ENCODE assay signal across 8 mouse cellular contexts in the genomic region with DNA sequence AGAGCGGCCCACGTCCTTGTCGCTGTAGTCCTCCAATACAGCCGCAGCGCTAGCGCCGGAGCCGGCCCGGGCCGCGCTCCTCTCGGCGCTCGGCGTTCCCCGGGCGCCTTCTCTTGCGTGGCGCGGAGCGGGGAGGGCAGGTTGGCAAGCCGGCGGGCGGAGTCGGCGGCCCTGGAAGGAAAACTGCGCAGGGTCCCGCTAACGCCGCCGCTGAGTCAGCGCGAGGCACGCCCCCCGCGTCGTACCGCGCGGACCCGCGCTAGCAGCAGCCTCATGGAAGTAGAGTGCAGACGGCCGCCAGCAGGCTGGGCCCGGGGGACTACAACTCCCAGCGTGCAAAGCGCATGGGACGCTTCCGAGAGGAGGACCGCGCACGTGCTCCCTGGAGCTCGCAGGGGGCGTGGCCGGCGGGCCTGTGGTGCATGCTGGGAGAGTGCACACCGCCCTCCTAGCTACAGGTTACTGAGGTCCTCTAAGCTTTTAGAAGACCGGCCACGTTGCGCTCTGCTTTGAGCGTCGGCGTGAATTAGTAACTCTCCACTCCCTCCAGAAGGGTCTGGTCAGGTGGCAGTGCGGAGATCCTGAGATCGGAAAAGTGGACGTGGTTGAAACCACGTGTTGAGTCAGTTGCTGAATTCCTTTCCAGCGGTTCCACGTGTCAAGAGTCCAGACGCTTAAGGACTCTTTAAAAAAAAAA. TPM values are rescaled to one million over a fixed set of nuclear protein-coding genes. Genes with fewer than 3 reads are reported as not detected.
A peak's percentile ranks its signal among the peaks of the same experiment; 100 is the strongest.
DNase-seq lines count a peak whose midpoint lies in the region; ATAC-seq and TF ChIP-seq lines count a peak whose summit lies in the region.

Xpot (minus strand) TSS at position 147 of the 697 bp plus-strand sequence.

- in situ Hi-C loops in ES-E14 (cut with MboI; ENCODE audit: low sequenced_read_pairs in 2 of 2, unreplicated experiment in 2 of 2), result no loop called here

- H3K4me3 ChIP-seq in ES-E14 (ENCODE audit: insufficient read depth in 1 of 2, low read depth in 1 of 2, low read length in 2 of 2, poor library complexity in 1 of 2, severe bottlenecking in 1 of 2), result peak within 1 kb of the TSS; percentile 64 to 90
- H3K4me3 ChIP-seq in forebrain, embryonic 15.5 days, result peak within 1 kb of the TSS; percentile 94
- peak within 1 kb of the TSS; percentile 99 for H3K4me3 ChIP-seq in lung, adult 2 months (replicated peaks; ENCODE audit: extremely low read depth, low read depth, low read length)

- H3K36me3 ChIP-seq in ES-E14 (ENCODE audit: control insufficient read depth, insufficient read depth, low read length, poor library complexity, severe bottlenecking), result peaks cover under 1% of the 10 kb centered on the region
- H3K36me3 ChIP-seq in forebrain, embryonic 15.5 days, result peaks cover 12% of the 10 kb centered on the region; the same call in 1 of the 2 replicates

- peak; percentile 95 for DNase-seq in ES-E14 (ENCODE audit: low read depth, low spot score)
- DNase-seq in cerebellum, adult 11-12 months, result peak; percentile 98
- DNase-seq in heart, postnatal 25 days (ENCODE audit: low spot score), result peak; percentile 96
- DNase-seq in layer of hippocampus, adult 18-20 months (ENCODE audit: low spot score in 2 of 2), result peak; percentile 98 to 99
- DNase-seq in lung, adult 2 months, result peak; percentile 97
- DNase-seq in thymus, adult 18-20 months, result peak; percentile 97

- ATAC-seq in forebrain, embryonic 15.5 days (replicated peaks), result peak; percentile 100
- ATAC-seq in neutrophil, adult 5-6 weeks (ENCODE audit: extremely low read depth, insufficient number of reproducible peaks, low FRiP score, poor library complexity, severe bottlenecking), result peak; percentile 94

- WGBS in forebrain, embryonic 15.5 days, result under 1% methylated on average over 67 of the region's 70 CpGs
- under 1% methylated on average over 70 of the region's 70 CpGs for WGBS in lung, adult 2 months

- H3K4me1 ChIP-seq in ES-E14 (ENCODE audit: control insufficient read depth in 2 of 2, insufficient read depth in 2 of 2, low read length in 2 of 2, poor library complexity in 1 of 2), result peaks cover 0 to 6% of the 10 kb centered on the region in 2 experiments; a peak in 1 of 4 replicates
- peaks cover 23% of the 10 kb centered on the region for H3K4me1 ChIP-seq in forebrain, embryonic 15.5 days
- no peaks in the 10 kb centered on the region; the same call in none of the 2 replicates for H3K4me1 ChIP-seq in lung, adult 2 months (ENCODE audit: control insufficient read depth, insufficient read depth, low read length)

- H3K4me2 ChIP-seq in forebrain, embryonic 15.5 days (replicated peaks), result peak within 1 kb of the TSS; percentile 67

- no peaks in the 10 kb centered on the region for H3K9me3 ChIP-seq in ES-E14 (ENCODE audit: control insufficient read depth, insufficient read depth, low read depth, low read length)
- H3K9me3 ChIP-seq in forebrain, embryonic 15.5 days, result no peaks in the 10 kb centered on the region

- intact Hi-C loops in heart, postnatal 25 days (cut with DNase I), result loop anchor here (5.0 kb wide), 1 partner anchor 39 kb away; the partner anchor contains the start of gene Tbk1

- H3K9ac ChIP-seq in ES-E14 (ENCODE audit: insufficient read depth, low read depth, low read length, poor library complexity, severe bottlenecking), result peak within 1 kb of the TSS; percentile 93
- H3K9ac ChIP-seq in forebrain, embryonic 15.5 days (replicated peaks), result peak within 1 kb of the TSS; percentile 88

- H3K27me3 ChIP-seq in forebrain, embryonic 15.5 days, result no peaks in the 10 kb centered on the region

- no peak for TF ChIP-seq CTCF in lung, adult 2 months (IDR thresholded peaks at IDR 0.05; ENCODE audit: insufficient read depth, low read length)

- H3K27ac ChIP-seq in ES-E14 (ENCODE audit: insufficient read depth, low read depth, low read length, poor library complexity, severe bottlenecking), result peak within 1 kb of the TSS; percentile 75
- peak within 1 kb of the TSS; percentile 95 for H3K27ac ChIP-seq in forebrain, embryonic 15.5 days (replicated peaks)

- peak; percentile 73; the same call in 1 of the 2 replicates for TF ChIP-seq POLR2A in lung, adult 2 months (IDR thresholded peaks at IDR 0.05; ENCODE audit: borderline replicate concordance, extremely low read depth, low read depth, low read length)

TF ChIP-seq in ES-E14, 5 proteins besides CTCF, POLR2A, EP300 and RAD21:
- peak; percentile 70; the same call in 1 of the 2 replicates for TF ChIP-seq ZNF384 (IDR thresholded peaks at IDR 0.05; ENCODE audit: low read depth, low read length)
- no peak for TF ChIP-seq CHD2 (IDR thresholded peaks at IDR 0.05; ENCODE audit: low read depth, low read length)
- TF ChIP-seq MAFK (IDR thresholded peaks at IDR 0.05; ENCODE audit: insufficient read depth, low read depth, low read length), result peak; percentile 88
- no peak for TF ChIP-seq ZC3H11A (IDR thresholded peaks at IDR 0.05; ENCODE audit: borderline replicate concordance, low read depth, low read length)
- TF ChIP-seq HCFC1 (IDR thresholded peaks at IDR 0.05; ENCODE audit: borderline replicate concordance, insufficient read depth, low read length), result peak; percentile 97

RNA-seq across cellular contexts. Expression of gene Xpot, which starts in this region (rescaled TPM):
- total RNA-seq in ES-E14 (2012; rRNA removed), result 128 and 129 TPM in 2 replicates
- polyA plus RNA-seq in forebrain, embryonic 15.5 days (2015; fragmentation: Nextera tagmentation; extraction: Ambion mirVana), result 37.6 and 38.7 TPM in 2 replicates
- 10 to 100 TPM; 24.3 to 24.7 TPM for total RNA-seq in heart, postnatal 25 days (2021)
- total RNA-seq in layer of hippocampus, adult 18-20 months (2021), result 10 to 100 TPM; 71.1 to 72.8 TPM
- 95.5 and 107 TPM in 2 replicates for polyA plus RNA-seq in lung, adult 2 months (2012; rRNA removed)
- total RNA-seq in neutrophil, adult 5-6 weeks (2017), result 44.0 and 45.5 TPM in 2 replicates

Comparison
In these comparisons a context has a peak if more than half of its experiments do, and no peak if none do; other contexts are left out.
1. Peak in every context shown above with its lines: DNase-seq, ATAC-seq, H3K4me3 ChIP-seq and H3K27ac ChIP-seq.